Mouse (Mus musculus): ENCODE measurements around the gene 5530401A14Rik.

- no peak for TF ChIP-seq CTCF (IDR thresholded peaks at IDR 0.05; ENCODE audit: low read depth)
- no peak for TF ChIP-seq EP300 (IDR thresholded peaks at IDR 0.05; ENCODE audit: low read depth)
These were observed 22.0 kb upstream of the 5530401A14Rik start for GRCm38 (mm10) chr11:81838426-81838825.
